Mouse (Mus musculus) G1E (cell line): Measurements from ENCODE around the gene Poldip3.

Source experiments
- CTCF ChIP-seq: IDR thresholded peaks from 2 replicates; pipeline ENCODE4 v1.5.1; 2012; ENCODE audit warnings: low read depth, low read length, inconsistent platforms, mixed read lengths
- GATA1 ChIP-seq: IDR thresholded peaks from 2 replicates; pipeline ENCODE4 v1.6.1; 2012; ENCODE audit warnings: borderline replicate concordance, low read length, inconsistent platforms, mixed read lengths
- POLR2AphosphoS5 ChIP-seq: IDR thresholded peaks from 2 replicates; pipeline ENCODE4 v1.6.1; 2012; ENCODE audit warnings: low read depth, low read length, inconsistent platforms; ENCODE audit not compliant: insufficient replicate concordance
- TAL1 ChIP-seq: conservative IDR thresholded peaks from 2 replicates; pipeline ENCODE4 v1.6.1; 2012; ENCODE audit warnings: low read depth, low read length, inconsistent platforms, mixed read lengths

DNA sequence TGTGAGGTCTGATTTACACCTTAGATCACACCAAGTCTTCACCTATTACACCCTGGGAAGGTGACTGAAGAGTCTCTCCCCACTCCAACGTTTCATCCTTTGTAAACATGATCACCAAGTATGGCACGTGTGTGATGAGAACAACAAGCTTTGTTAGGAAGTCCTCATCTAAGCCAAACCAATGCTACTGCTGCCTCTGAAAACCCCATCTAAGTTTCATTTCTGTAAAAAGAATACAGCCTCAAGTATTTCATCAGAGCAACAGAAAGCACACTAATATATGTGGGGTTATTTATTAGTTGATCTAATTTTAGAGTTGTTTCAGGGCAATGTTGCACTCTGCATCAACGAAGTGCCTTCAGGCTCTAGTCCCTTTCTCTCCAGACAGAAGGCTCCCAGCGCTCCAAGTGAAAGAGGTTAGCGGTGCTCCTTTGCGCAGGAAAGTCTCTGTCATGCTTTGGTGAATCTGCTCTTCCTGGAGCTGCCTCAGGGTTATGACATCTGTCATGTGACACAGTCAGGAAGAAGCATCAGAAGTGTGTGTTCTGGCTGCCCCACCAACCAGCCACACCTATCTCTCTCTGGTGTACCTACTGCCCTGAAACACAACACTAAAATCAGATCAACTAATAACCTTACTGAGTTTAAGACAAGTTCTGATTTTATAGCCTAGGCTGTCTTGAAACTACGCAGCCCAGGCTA lies 19.5 kb downstream of the Poldip3 start:
- no peak for TF ChIP-seq CTCF
- no peak for TF ChIP-seq GATA1
- no peak for TF ChIP-seq TAL1
- no peak for TF ChIP-seq POLR2AphosphoS5
